In the genomic region with DNA sequence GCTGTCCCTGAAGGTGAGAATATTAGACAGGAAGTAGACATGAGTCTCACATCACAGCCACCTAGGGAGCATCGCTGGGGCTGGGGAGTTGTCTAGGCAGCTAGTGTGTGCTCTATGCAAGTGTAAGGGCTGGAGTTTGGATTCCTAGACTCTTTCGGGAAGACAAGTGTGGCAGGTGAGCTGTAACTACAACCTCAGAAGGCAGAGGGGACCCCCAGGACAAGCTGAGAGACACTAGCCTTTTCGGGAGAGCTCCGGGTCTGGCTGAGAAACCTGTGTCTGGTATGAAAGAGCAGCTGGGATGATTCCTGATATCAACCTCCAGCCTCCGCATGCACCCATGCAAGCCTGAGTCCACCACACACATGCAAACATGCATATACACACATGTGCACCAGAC, we compare ENCODE assay signal across 25 mouse cellular contexts.
DNase-seq lines count a peak whose midpoint lies in the region; TF ChIP-seq lines count a peak whose summit lies in the region.
"Had no signal": no experiment of that assay in that cellular context is flagged by ENCODE, and none has a peak within 500 bp of the region (broad histone marks: within the 10 kb centered on the region; RNA-seq: fewer than 3 reads in every experiment).

No protein-coding gene starts in this region.

- 92% methylated on average over 5 of the region's 5 CpGs for WGBS in limb, embryonic 10.5 days

- H3K27ac ChIP-seq in gastrocnemius, adult 2 months, result peak overlapping the region; percentile 81; the same call in 1 of the 2 replicates
- peak overlapping the region; percentile 46; the same call in 1 of the 2 replicates for H3K27ac ChIP-seq in limb, embryonic 10.5 days
- H3K27ac ChIP-seq: embryonic facial prominence, embryonic 10.5 days; embryonic facial prominence, embryonic 13.5 days; forebrain, embryonic 12.5 days; forebrain, embryonic 15.5 days; hindbrain, embryonic 14.5 days; hindbrain, postnatal 0 days had no signal

- no peaks in the 10 kb centered on the region for H3K9me3 ChIP-seq in limb, embryonic 10.5 days (replicated peaks)
- H3K9me3 ChIP-seq: embryonic facial prominence, embryonic 10.5 days; embryonic facial prominence, embryonic 13.5 days; forebrain, embryonic 12.5 days; forebrain, embryonic 15.5 days; heart, embryonic 12.5 days; heart, embryonic 15.5 days had no signal

- no peak for DNase-seq in gastrocnemius, adult 2 months
- no peak for DNase-seq in gastrocnemius, adult 8-10 months (ENCODE audit: low spot score in 2 of 2)
- DNase-seq in right cerebral cortex, postnatal 10 days (ENCODE audit: low spot score in 2 of 2), result peak; percentile 9 to 11
- no peak for DNase-seq in right cerebral cortex, postnatal 14 days
- DNase-seq in limb, embryonic 10.5 days (ENCODE audit: low spot score), result no peak
- DNase-seq in spleen, postnatal 36 days (ENCODE audit: low spot score in 2 of 2), result no peak
- DNase-seq: adrenal gland, adult 8-10 months; adrenal gland, postnatal 25 days; cerebellum, adult 11-12 months; cerebellum, adult 8-10 months; cerebellum, postnatal 10 days; cerebellum, postnatal 36 days; embryo, embryonic 11 days; gastrocnemius, postnatal 14 days; heart, postnatal 10 days; heart, postnatal 4 days had no signal

- no peak for TF ChIP-seq CTCF in gastrocnemius, adult 2 months (IDR thresholded peaks at IDR 0.05)

- intact Hi-C loops in gastrocnemius, adult 2 months (cut with DNase I), result no loop called here

- no peaks in the 10 kb centered on the region for H3K27me3 ChIP-seq in limb, embryonic 10.5 days (ENCODE audit: low read depth, poor library complexity, severe bottlenecking)
- H3K27me3 ChIP-seq: embryonic facial prominence, embryonic 13.5 days; forebrain, embryonic 12.5 days; forebrain, embryonic 15.5 days; heart, embryonic 12.5 days; heart, embryonic 15.5 days had no signal

- peaks cover 11% of the 10 kb centered on the region; the same call in 1 of the 2 replicates for H3K4me1 ChIP-seq in limb, embryonic 10.5 days
- H3K4me1 ChIP-seq: forebrain, embryonic 15.5 days had no signal

- H3K36me3 ChIP-seq in limb, embryonic 10.5 days, result no peaks in the 10 kb centered on the region
- H3K36me3 ChIP-seq: embryonic facial prominence, embryonic 10.5 days; embryonic facial prominence, embryonic 13.5 days; forebrain, embryonic 12.5 days; forebrain, embryonic 15.5 days; heart, embryonic 15.5 days had no signal

- H3K4me3 ChIP-seq in gastrocnemius, adult 2 months, result no peak overlapping the region
- no peak overlapping the region for H3K4me3 ChIP-seq in limb, embryonic 10.5 days
- H3K4me3 ChIP-seq: embryonic facial prominence, embryonic 10.5 days; embryonic facial prominence, embryonic 13.5 days; erythroblast, embryonic 14.5 days; forebrain, embryonic 12.5 days; forebrain, embryonic 15.5 days; heart, embryonic 12.5 days; heart, embryonic 15.5 days had no signal

Comparison
In these comparisons a context has a peak if more than half of its experiments do, and no peak if none do; other contexts are left out.
1. DNase-seq: peak in right cerebral cortex, postnatal 10 days (2 of 2); none in gastrocnemius, adult 2 months (single experiment), gastrocnemius, adult 8-10 months (0 of 2), right cerebral cortex, postnatal 14 days (single experiment), limb, embryonic 10.5 days (single experiment) and spleen, postnatal 36 days (0 of 2).